Mouse (Mus musculus) embryonic fibroblast, embryonic 13.5 days (primary cell): ENCODE measurements around the gene Wfikkn2.

Experiments used
- CTCF ChIP-seq: IDR thresholded peaks from 2 replicates; pipeline ENCODE4 v1.5.1; 2011; ENCODE audit warnings: mild to moderate bottlenecking, control low read depth, low read length, moderate library complexity, borderline replicate concordance; ENCODE audit not compliant: insufficient read depth
- POLR2A ChIP-seq: IDR thresholded peaks from 2 replicates; pipeline ENCODE4 v1.6.1; 2011; ENCODE audit warnings: low read depth, mild to moderate bottlenecking, control low read depth, low read length, moderate library complexity

DNA sequence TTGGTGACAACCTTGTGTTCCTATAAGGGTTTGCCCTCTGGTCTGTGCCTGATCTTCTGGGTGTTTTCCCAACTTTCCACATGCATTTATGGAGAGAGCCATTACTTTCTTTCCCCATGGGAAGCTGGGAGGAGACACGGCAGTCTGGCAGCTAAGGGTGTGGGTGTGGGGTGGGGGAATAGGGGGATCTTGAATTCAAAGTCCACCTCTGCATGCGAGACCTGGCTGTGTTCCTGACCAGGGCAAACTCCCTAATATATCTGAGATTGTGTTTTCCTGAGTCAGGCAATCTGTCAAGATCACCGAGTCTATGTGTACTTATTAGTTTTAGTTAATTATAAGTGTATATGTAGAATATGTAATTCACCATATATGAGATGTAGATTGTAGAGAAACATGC, 49.5 kb downstream of the Wfikkn2 start:
- no peak for TF ChIP-seq POLR2A
- no peak for TF ChIP-seq CTCF
